Mouse (Mus musculus): ENCODE data around the gene Lmntd1.

DNA sequence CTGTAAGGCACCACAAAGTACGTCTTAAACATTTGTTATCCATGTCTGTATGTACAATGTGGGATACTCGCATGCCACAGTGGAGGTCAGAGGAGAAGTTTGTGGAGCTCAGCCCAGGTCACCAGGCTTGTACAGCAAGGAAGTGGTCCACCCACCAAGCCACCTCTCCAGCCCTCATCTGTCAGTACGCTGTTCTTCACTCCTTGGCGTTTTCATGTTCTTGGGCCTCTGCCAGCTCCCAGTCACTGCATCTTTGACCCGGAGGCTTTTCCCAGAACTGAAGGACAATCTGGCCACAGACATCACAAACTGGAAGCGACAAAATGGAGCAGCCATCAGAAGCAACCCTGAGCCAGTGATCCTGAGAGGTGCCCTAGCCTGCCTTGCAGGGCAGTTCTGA, 24.1 kb upstream of the Lmntd1 start:
- TF ChIP-seq POLR2A (IDR thresholded peaks at IDR 0.05; ENCODE audit: insufficient read depth, low read length) (no peak), CTCF (IDR thresholded peaks at IDR 0.05; ENCODE audit: low read depth, low read length) (no peak), EP300 (IDR thresholded peaks at IDR 0.05; ENCODE audit: insufficient read depth, low read depth, low read length) (no peak)

Data from ES-Bruce4 (cell line).